Mouse (Mus musculus) gastrocnemius, postnatal 4 days (tissue): ENCODE results near the gene Cacng4. TPM values are rescaled to one million over a fixed set of nuclear protein-coding genes. Genes with fewer than 3 reads are reported as not detected.

Experiments
- DNase-seq, 2 experiments: peaks; one replicate each; pipeline ENCODE4 v3.0.0; 2021 to 2022; ENCODE audit warnings: low spot score in 2 of 2, mixed read lengths in 2 of 2
- total RNA-seq, 2 experiments: library from RNA; stranded (reverse); gene quantifications; 2 replicates each; pipeline ENCODE4 v1.2.3; 2021

Gene Cacng4
- total RNA-seq, 2 experiments from 2014 or later: 0.96 to 1.2 TPM

- DNase-seq: no peak
These were observed 73.9 kb downstream of the Cacng4 start for GRCm38 (mm10) chr11:107720264-107721021.

- peak in 1 of 2 experiments; percentile 37 for DNase-seq
These were observed 77.9 kb downstream of the Cacng4 start, which contains the start of gene Cacng1 for GRCm38 (mm10) chr11:107716332-107716938. Gene Cacng1 (minus strand): TSS chr11:107716522.

GRCm38 (mm10) chr11:107714368-107714767, 80.0 kb downstream of the Cacng4 start:
- DNase-seq: no peak

- DNase-seq: no peak
These were observed 84.0 kb downstream of the Cacng4 start for GRCm38 (mm10) chr11:107710379-107710778.

GRCm38 (mm10) chr11:107707897-107708610, 86.3 kb downstream of the Cacng4 start:
- no peak for DNase-seq

GRCm38 (mm10) chr11:107705476-107706074, 88.8 kb downstream of the Cacng4 start:
- no peak for DNase-seq

GRCm38 (mm10) chr11:107705060-107705459, 89.3 kb downstream of the Cacng4 start:
- DNase-seq: no peak

GRCm38 (mm10) chr11:107703272-107704134, 90.9 kb downstream of the Cacng4 start:
- no peak for DNase-seq

GRCm38 (mm10) chr11:107699967-107700366, 94.4 kb downstream of the Cacng4 start:
- DNase-seq: no peak

GRCm38 (mm10) chr11:107693338-107693737, 101.0 kb downstream of the Cacng4 start:
- no peak for DNase-seq

- no peak for DNase-seq
These were observed 102.8 kb downstream of the Cacng4 start for GRCm38 (mm10) chr11:107691569-107691968.

- DNase-seq: no peak
These were observed 105.9 kb downstream of the Cacng4 start for GRCm38 (mm10) chr11:107688480-107688879.

- DNase-seq: no peak
These were observed 108.1 kb downstream of the Cacng4 start for GRCm38 (mm10) chr11:107686290-107686689.

GRCm38 (mm10) chr11:107683544-107684465, 110.6 kb downstream of the Cacng4 start:
- no peak for DNase-seq

- no peak for DNase-seq
These were observed 111.5 kb downstream of the Cacng4 start for GRCm38 (mm10) chr11:107682694-107683355.
